Mouse (Mus musculus): ENCODE data around the gene Usp47.

GRCm38 (mm10) chr7:112023601-112024445 is 519 bp downstream of the Usp47 start:
- TF ChIP-seq POLR2A (IDR thresholded peaks at IDR 0.05; ENCODE audit: insufficient read depth, low read depth, low read length): no peak
- TF ChIP-seq CTCF (IDR thresholded peaks at IDR 0.05): no peak
- no peak for TF ChIP-seq EP300 (IDR thresholded peaks at IDR 0.05; ENCODE audit: insufficient read depth, low read depth, low read length)
